Mouse (Mus musculus) mesoderm, embryonic 11.5 days (tissue): ENCODE measurements around the gene Babam1.

Experiments
- DNase-seq: peaks from one replicate; pipeline ENCODE4 v3.0.0-alpha.2; 2012; ENCODE audit warnings: low read depth, low spot score

Gene Babam1

DNA sequence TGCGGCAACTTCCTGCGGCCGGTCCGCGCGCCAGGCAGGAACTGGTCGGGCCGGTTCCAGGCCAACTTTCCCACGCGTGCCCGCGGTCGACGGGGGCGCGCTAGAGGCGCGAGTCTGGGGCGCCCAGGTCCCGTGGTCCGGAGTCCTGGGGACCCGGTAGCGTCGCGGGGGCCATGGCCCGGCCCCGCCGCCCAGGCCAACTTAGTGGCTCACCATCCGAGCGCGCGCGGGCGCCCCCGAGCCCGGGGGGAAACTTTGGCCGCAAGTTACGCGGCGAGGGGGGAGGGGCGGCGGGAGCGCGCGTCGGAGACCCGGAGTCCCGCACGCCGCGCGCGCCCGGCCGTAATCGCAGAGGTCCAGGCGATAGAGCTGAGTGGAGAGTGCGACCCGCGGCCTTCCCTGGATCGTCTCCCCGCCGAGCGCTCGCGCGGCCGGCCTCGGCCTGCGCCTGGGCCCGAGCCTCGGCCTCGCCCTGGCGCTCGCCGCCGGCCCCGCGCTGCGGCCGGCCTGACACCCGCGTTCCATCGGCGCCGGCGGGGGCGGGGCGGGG lies 15.2 kb upstream of the Babam1 start, which contains the start of gene Nr2f6:
Nr2f6 (minus strand) TSS at position 540 of the 550 bp plus-strand sequence.
- peak; percentile 84 for DNase-seq

DNA sequence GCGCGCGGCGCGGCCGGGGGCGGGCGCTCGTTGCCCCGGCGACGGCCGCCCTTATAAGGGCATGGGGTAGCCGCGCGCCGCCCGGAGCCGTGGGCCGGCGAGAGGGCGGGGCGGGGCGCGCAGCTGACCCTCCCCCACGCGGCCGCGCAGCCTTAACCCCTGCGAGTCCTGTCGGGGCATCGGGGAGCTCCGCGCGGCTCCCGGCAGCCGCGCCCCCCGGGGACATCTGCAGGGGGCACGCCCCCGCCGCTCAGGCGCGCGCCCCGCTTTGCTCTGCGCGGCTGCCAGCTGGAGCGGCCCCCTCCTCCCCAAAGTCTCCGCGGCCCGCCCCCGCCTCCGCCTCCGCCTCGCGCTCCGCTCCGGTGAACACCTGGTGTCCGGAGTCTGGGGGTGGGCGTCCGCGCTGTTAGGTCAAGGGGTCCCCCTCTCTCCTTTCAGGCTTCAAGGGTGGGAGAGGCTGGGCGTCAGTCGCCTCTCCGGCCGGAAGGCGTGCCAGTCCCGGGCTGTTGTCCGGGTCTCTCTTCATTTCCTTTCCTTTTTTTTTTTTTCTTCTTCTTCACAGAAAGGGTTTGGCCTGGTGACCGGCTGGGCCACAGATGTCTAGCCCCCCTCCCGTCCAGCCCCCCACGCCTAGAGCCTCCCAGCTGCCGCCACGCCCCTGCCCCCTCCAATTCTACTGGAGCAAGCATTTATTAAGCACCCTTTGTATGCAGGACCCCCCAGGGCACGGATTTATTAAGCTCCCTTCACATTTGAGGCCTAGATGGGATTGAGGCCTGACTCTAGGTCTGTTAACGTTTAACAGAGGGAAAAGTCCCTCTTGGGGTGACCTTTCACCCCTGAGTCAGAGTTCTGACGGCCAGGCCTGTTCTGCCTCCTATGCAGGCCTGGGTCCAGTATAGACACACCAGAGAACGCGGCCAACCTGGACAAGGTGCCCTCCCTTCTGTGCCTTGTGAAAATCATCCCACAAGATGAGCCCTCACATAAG lies 14.4 kb upstream of the Babam1 start:
- peak; percentile 91 for DNase-seq

DNA sequence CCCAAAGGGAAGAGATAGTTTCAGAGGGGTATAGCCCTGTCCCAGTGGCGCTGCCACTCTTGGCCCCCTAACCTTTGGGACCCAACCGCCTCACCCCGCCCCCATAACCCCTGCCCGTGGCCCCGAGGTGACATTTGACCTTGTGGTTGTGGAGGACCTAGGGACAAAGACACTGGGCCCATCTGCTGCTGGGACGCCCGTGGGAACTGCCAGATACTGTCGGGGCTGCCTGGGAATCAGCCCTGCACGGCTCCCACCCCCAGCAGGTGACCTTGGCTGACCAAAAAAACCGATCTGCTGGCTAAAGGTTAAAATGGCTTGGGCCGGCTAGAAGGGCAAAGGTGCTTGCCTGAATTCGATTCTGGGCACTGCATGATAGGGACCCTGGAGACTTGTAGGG lies 13.3 kb upstream of the Babam1 start:
- no peak for DNase-seq

- DNase-seq: no peak
These were observed 12.8 kb upstream of the Babam1 start for GRCm38 (mm10) chr8:71383860-71384259.

GRCm38 (mm10) chr8:71385212-71385835 lies 11.3 kb upstream of the Babam1 start:
- DNase-seq: no peak

- no peak for DNase-seq
These were observed 8.4 kb upstream of the Babam1 start for GRCm38 (mm10) chr8:71388267-71388666.

- no peak for DNase-seq
These were observed 5.0 kb upstream of the Babam1 start for GRCm38 (mm10) chr8:71391696-71392095.

GRCm38 (mm10) chr8:71392391-71392790 lies 4.3 kb upstream of the Babam1 start:
- no peak for DNase-seq

DNA sequence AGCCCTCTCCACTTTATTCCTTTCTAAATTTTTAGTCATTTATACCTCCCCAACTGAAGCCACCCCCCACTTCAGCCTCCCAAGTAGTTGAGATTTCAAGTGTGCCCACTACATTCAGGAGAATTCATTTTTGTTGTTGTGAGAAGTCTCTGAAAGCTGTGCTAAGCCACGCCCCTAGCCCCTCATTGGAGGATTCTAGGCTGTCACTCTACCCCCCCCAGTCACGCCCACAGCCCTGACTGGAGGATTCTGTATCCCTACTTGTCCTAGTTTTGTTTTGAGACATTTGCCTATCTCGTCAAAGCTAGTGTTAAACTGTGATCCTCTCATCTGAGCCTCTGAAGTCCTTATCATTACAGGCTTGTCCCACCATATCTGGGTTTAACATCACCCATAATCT lies 3.8 kb upstream of the Babam1 start:
- DNase-seq: no peak

DNA sequence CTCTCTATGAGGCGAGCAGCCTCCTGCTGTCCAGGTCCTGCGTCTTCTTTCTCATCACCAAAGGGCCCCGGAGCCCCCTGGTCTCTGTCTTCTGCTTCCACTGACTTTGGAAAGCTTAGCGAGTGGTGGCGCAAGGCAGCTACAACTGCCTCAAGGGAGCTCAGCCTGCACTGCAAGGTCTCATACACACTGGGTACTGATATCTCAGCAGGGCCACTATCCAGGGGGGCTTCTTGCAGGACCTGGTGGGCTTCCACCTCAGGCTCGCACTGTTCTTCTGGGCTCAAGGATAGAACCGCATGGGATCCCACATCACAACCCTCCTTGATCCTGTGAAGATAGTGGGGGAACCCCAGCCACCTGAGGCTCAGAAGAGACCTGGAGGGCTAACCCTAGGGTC lies 2.2 kb upstream of the Babam1 start:
- no peak for DNase-seq

DNA sequence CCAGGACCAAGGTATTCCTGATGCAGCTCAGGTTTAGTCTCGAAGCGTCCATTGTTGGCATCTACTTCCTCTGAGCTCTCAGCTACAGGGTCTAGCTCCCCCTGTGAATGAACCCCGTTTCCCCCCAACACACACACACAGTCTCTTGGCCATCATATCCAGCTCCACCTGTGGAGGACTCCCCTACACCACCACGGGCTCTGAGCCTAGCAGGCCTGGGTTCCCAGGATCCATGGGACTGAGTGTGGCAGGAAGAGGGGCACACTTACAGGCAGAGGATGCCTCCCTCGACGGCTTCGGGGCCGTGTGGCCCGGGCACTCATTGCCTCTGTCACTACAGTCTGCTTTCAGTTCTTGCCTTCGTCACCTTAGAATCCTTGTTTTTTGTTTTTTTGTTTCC lies 1.6 kb upstream of the Babam1 start:
- DNase-seq: no peak

DNA sequence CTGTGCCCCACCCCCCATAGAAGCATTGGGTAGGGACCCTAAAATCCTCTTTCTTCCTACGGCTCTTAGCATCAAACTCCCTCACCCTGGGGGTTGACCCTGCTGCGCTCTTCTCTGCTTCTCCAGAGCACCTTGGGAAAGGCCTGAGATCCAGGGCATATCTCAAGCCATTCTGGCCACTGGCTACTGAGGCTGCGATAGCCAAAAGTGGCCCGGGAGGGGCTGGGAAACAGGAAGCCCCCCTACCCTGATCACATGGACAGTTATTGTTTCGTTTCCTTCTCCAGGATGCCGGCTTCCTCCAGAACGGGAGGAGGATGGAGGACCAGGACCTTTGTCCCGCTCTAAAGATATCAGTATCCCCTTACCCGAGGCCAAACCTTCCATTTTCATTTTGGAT lies 1.0 kb upstream of the Babam1 start, which contains the start of gene Ushbp1:
Ushbp1 (minus strand) TSS at position 174 of the 400 bp plus-strand sequence.
- no peak for DNase-seq

GRCm38 (mm10) chr8:71397701-71398100 lies 1.0 kb downstream of the Babam1 start:
- no peak for DNase-seq

DNA sequence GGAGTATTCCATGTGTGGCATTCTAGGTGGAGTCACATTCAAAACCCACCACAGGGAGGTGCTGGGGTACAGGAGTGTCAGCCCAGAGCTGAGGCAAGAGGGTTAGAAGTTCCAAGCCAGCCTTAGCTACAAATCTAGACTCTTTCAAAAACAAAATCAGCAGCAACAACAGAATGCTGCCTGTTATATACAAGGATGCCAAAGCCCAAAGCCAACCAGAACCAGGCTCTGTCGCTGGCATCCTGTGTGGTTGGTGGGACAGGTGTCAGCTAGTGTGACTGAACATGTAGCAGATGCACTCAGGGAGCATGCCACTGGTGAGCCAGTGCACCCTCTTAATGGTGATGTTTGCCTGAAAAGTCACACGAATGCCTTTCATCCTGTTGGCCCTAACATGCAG lies 4.2 kb downstream of the Babam1 start:
- no peak for DNase-seq

DNA sequence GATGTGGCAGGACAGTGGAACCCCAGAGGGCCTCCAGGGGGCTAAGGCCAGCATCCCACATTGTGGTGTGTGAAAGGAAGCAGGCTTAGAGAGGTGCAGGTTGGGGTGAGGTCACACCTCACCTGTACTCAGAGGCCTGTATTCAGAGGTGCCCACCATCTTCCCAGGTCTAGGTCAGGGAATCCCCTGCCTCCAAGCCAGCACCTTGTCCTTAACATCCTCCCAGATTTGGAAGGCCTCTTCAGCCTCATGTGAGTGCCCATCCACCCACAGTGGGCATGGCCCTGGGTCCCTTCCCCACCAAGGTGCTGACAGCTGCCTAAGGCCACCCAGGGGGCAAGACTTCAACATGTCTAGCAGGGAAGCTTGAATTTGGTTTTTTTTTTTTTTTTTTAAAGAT lies 4.8 kb downstream of the Babam1 start:
- no peak for DNase-seq

DNA sequence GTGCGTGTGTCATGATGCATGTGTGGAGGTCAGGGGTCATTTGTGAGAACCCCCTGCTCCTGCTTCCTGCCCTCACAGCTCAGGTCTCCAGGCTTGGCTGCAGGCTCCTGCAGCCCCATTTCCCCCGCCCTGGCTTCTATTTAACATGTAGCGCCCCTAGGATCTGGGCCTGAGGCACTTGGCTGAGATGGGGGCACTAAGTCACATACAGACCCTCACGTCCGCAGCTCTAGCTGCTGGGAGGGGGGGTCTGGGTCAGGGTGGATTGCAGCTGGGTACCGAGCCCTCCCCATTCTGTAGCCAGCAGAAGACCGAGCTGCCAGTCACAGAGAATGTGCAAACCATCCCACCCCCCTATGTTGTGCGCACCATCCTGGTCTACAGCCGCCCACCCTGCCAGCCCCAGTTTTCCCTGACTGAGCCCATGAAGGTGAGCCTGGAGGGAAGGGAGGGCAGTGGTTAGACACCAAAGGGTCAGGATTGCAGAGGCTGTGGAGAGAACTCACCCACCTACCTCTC lies 5.8 kb downstream of the Babam1 start:
- DNase-seq: no peak

- no peak for DNase-seq
These were observed 6.6 kb downstream of the Babam1 start for GRCm38 (mm10) chr8:71403107-71403885.

DNA sequence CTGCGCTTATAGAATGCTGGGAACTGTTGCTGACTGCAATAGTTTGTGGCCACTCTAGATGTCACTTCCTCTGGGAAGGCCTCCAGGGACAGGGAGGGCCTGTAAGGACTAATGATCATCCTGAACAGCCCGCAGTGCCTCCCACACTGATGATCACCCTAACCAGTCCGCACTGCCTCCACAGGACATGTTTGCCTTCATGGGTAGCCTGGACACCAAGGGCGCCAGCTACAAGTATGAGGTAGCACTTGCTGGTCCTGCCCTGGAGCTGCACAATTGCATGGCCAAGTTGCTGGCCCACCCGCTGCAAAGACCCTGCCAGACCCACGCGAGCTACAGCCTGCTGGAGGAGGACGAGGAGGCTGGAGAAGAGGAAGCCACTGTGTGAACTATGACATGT lies 7.3 kb downstream of the Babam1 start:
- no peak for DNase-seq

- DNase-seq: no peak
These were observed 8.3 kb downstream of the Babam1 start for GRCm38 (mm10) chr8:71404951-71405351.

GRCm38 (mm10) chr8:71405401-71406098 lies 8.9 kb downstream of the Babam1 start, which contains the start of gene Ankle1:
Gene Ankle1, plus strand, starts transcription at chr8:71406010.
- DNase-seq: peak; percentile 96
